Mouse (Mus musculus) liver, embryonic 13.5 days (tissue): ENCODE results near the gene Ccnb1ip1. TPM values are rescaled to one million over a fixed set of nuclear protein-coding genes. Genes with fewer than 3 reads are reported as not detected.
"Not testable (repeated sequence)": the region's sequence is repeated elsewhere in the genome, so short reads cannot be mapped to it uniquely, and the experiment has no call there.

Experiments
- ATAC-seq: fragments of 200-750 bp; cut with Nextera tagmentation; 2 replicates; pipeline ENCODE4 v1.8.0; 2017; ENCODE audit warnings: low read depth, mild to moderate bottlenecking, moderate number of reproducible peaks, moderate library complexity
- DNase-seq: peaks from one replicate; pipeline ENCODE4 v3.0.0; 2022
- H3K27ac ChIP-seq: fragments of 300-500 bp; sonication (generic); 2 replicates; pipeline ENCODE4 v1.5.1; 2015; ENCODE audit warnings: moderate library complexity, mild to moderate bottlenecking, inconsistent platforms
- H3K27me3 ChIP-seq: fragments of 300-500 bp; sonication (generic); 2 replicates; pipeline ENCODE4 v1.6.1; 2015; ENCODE audit warnings: mild to moderate bottlenecking, inconsistent platforms
- H3K36me3 ChIP-seq: fragments of 300-500 bp; sonication (generic); 2 replicates; pipeline ENCODE4 v1.6.1; 2015; ENCODE audit warnings: mild to moderate bottlenecking, inconsistent platforms
- H3K4me1 ChIP-seq: fragments of 300-500 bp; sonication (generic); replicated peaks from 2 replicates; pipeline ENCODE4 v1.6.1; 2015; ENCODE audit warnings: inconsistent platforms
- H3K4me2 ChIP-seq: fragments of 300-500 bp; sonication (generic); 2 replicates; pipeline ENCODE4 v1.6.1; 2015; ENCODE audit warnings: inconsistent platforms, mild to moderate bottlenecking, moderate library complexity
- H3K4me3 ChIP-seq: fragments of 300-500 bp; sonication (generic); replicated peaks from 2 replicates; pipeline ENCODE4 v1.5.1; 2015; ENCODE audit warnings: mild to moderate bottlenecking, inconsistent platforms
- H3K9ac ChIP-seq: fragments of 300-500 bp; sonication (generic); 2 replicates; pipeline ENCODE4 v1.6.1; 2015; ENCODE audit warnings: mild to moderate bottlenecking, inconsistent platforms
- H3K9me3 ChIP-seq: fragments of 300-500 bp; sonication (generic); replicated peaks from 2 replicates; pipeline ENCODE4 v1.6.1; 2016; ENCODE audit warnings: inconsistent platforms
- WGBS: fragments of 180-500 bp; shearing (Covaris S2); methylation state at CpG from one replicate; pipeline ENCODE4 v1.1.7; 2015; ENCODE audit not compliant: insufficient replicate concordance; 5-methylcytosine and 5-hydroxymethylcytosine counted together
- polyA plus RNA-seq: library from polyadenylated mRNA; unstranded; fragments of >200 nt; fragmentation: Nextera tagmentation; extraction: Ambion mirVana; gene quantifications from 2 replicates; pipeline ENCODE4 v1.2.1, GENCODE M21; 2015

Gene Ccnb1ip1
- polyA plus RNA-seq: not detected in 2 replicates

GRCm38 (mm10) chr14:50807487-50808072 is at the start of gene Ccnb1ip1, which contains the start of gene Parp2:
Gene Ccnb1ip1, minus strand, starts transcription at chr14:50807732.
Gene Parp2, plus strand, starts transcription at chr14:50807841.
- H3K27me3 ChIP-seq: no peaks in the 10 kb centered on the region
- DNase-seq (peak; percentile 83), ATAC-seq (peak; percentile 99)
- H3K9me3 ChIP-seq: no peaks in the 10 kb centered on the region
- peaks cover 25% of the 10 kb centered on the region for H3K36me3 ChIP-seq
- peak within 1 kb of the TSS; percentile 71 for H3K4me2 ChIP-seq
- H3K4me3 ChIP-seq: peak within 1 kb of the TSS; percentile 58
- peaks cover 25% of the 10 kb centered on the region for H3K4me1 ChIP-seq
- peak within 1 kb of the TSS; percentile 73 for H3K9ac ChIP-seq
- peak within 1 kb of the TSS; percentile 89 for H3K27ac ChIP-seq
- under 1% methylated on average over 42 of the region's 42 CpGs for WGBS

- no peaks in the 10 kb centered on the region for H3K27me3 ChIP-seq
- ATAC-seq: no peak
These were observed 48.3 kb upstream of the Ccnb1ip1 start for GRCm38 (mm10) chr14:50855788-50856187.

GRCm38 (mm10) chr14:50837236-50837635 is 29.7 kb upstream of the Ccnb1ip1 start:
- H3K36me3 ChIP-seq: no peaks in the 10 kb centered on the region
- no peak overlapping the region for H3K9ac ChIP-seq
- 67% methylated on average over 6 of the region's 6 CpGs for WGBS
- no peaks in the 10 kb centered on the region for H3K27me3 ChIP-seq
- no peak overlapping the region for H3K4me2 ChIP-seq
- H3K27ac ChIP-seq: no peak overlapping the region
- ATAC-seq (no peak), DNase-seq (peak; percentile 9)
- H3K4me3 ChIP-seq: no peak overlapping the region
- H3K4me1 ChIP-seq: no peaks in the 10 kb centered on the region
- no peaks in the 10 kb centered on the region for H3K9me3 ChIP-seq

More at GRCm38 (mm10) chr14:50855788-50856187, 48.3 kb upstream of the Ccnb1ip1 start:
- Histone ChIP-seq H3K4me1 (no peaks in the 10 kb centered on the region), H3K9me3 (no peaks in the 10 kb centered on the region), H3K9ac (no peak overlapping the region), H3K36me3 (peaks cover 14% of the 10 kb centered on the region), H3K4me3 (no peak overlapping the region), H3K27ac (no peak overlapping the region), H3K4me2 (no peak overlapping the region)
- 73% methylated on average over 5 of the region's 5 CpGs for WGBS
- no peak for DNase-seq

- Histone ChIP-seq H3K4me1 (no peaks in the 10 kb centered on the region), H3K9me3 (no peaks in the 10 kb centered on the region), H3K27ac (no peak overlapping the region), H3K27me3 (no peaks in the 10 kb centered on the region), H3K36me3 (no peaks in the 10 kb centered on the region), H3K4me2 (no peak overlapping the region), H3K9ac (no peak overlapping the region), H3K4me3 (no peak overlapping the region)
- ATAC-seq (no peak), DNase-seq (no peak)
- WGBS: 39% methylated on average over 2 of the region's 2 CpGs
These were observed 26.9 kb upstream of the Ccnb1ip1 start for GRCm38 (mm10) chr14:50834435-50834834.

- Histone ChIP-seq H3K36me3 (no peaks in the 10 kb centered on the region), H3K27me3 (no peaks in the 10 kb centered on the region), H3K9ac (no peak overlapping the region), H3K4me3 (no peak overlapping the region), H3K9me3 (no peaks in the 10 kb centered on the region), H3K27ac (no peak overlapping the region), H3K4me2 (no peak overlapping the region), H3K4me1 (no peaks in the 10 kb centered on the region)
- 42% methylated on average over 10 of the region's 10 CpGs for WGBS
- ATAC-seq (peak; percentile 57), DNase-seq (no peak)
These were observed 26.4 kb upstream of the Ccnb1ip1 start for GRCm38 (mm10) chr14:50833964-50834363.

- H3K27me3 ChIP-seq: no peaks in the 10 kb centered on the region
- WGBS: 51% methylated on average over 3 of the region's 3 CpGs
- no peak overlapping the region for H3K27ac ChIP-seq
- no peaks in the 10 kb centered on the region for H3K9me3 ChIP-seq
- no peaks in the 10 kb centered on the region for H3K4me1 ChIP-seq
- no peak for DNase-seq
- H3K4me2 ChIP-seq: no peak overlapping the region
- no peak overlapping the region for H3K9ac ChIP-seq
- no peak for ATAC-seq
- H3K36me3 ChIP-seq: no peaks in the 10 kb centered on the region
- H3K4me3 ChIP-seq: no peak overlapping the region
These were observed 22.3 kb upstream of the Ccnb1ip1 start for GRCm38 (mm10) chr14:50829878-50830277.

GRCm38 (mm10) chr14:50826579-50826978 is 19.0 kb upstream of the Ccnb1ip1 start:
- Histone ChIP-seq H3K27ac (no peak overlapping the region), H3K27me3 (no peaks in the 10 kb centered on the region)
- 78% methylated on average over 4 of the region's 4 CpGs for WGBS

GRCm38 (mm10) chr14:50824219-50824618 is 16.7 kb upstream of the Ccnb1ip1 start:
- H3K36me3 ChIP-seq: peaks cover 41% of the 10 kb centered on the region
- no peak for ATAC-seq

More at GRCm38 (mm10) chr14:50826579-50826978, 19.0 kb upstream of the Ccnb1ip1 start:
- ATAC-seq (no peak), DNase-seq (no peak)
- Histone ChIP-seq H3K4me1 (no peaks in the 10 kb centered on the region), H3K9me3 (no peaks in the 10 kb centered on the region), H3K9ac (no peak overlapping the region), H3K4me3 (no peak overlapping the region), H3K36me3 (peaks cover 18% of the 10 kb centered on the region), H3K4me2 (no peak overlapping the region)

GRCm38 (mm10) chr14:50823240-50823639 is 15.7 kb upstream of the Ccnb1ip1 start:
- WGBS: 68% methylated on average over 2 of the region's 2 CpGs
- no peak overlapping the region for H3K27ac ChIP-seq
- no peaks in the 10 kb centered on the region for H3K27me3 ChIP-seq
- DNase-seq (no peak), ATAC-seq (no peak)
- H3K9ac ChIP-seq: no peak overlapping the region
- H3K4me2 ChIP-seq: no peak overlapping the region
- H3K4me1 ChIP-seq: no peaks in the 10 kb centered on the region
- H3K4me3 ChIP-seq: no peak overlapping the region
- H3K9me3 ChIP-seq: no peaks in the 10 kb centered on the region
- H3K36me3 ChIP-seq: peaks cover 50% of the 10 kb centered on the region

More at GRCm38 (mm10) chr14:50824219-50824618, 16.7 kb upstream of the Ccnb1ip1 start:
- no peak overlapping the region for H3K27ac ChIP-seq
- H3K27me3 ChIP-seq: no peaks in the 10 kb centered on the region
- no peaks in the 10 kb centered on the region for H3K9me3 ChIP-seq
- no peak for DNase-seq
- H3K4me1 ChIP-seq: no peaks in the 10 kb centered on the region
- no peak overlapping the region for H3K9ac ChIP-seq
- no peak overlapping the region for H3K4me3 ChIP-seq
- 50% methylated on average over 9 of the region's 9 CpGs for WGBS
- H3K4me2 ChIP-seq: no peak overlapping the region

GRCm38 (mm10) chr14:50813060-50813459 is 5.5 kb upstream of the Ccnb1ip1 start:
- H3K4me2 ChIP-seq: no peak overlapping the region
- H3K9ac ChIP-seq: no peak overlapping the region
- peaks cover 72% of the 10 kb centered on the region for H3K36me3 ChIP-seq
- H3K4me1 ChIP-seq: peaks cover 4% of the 10 kb centered on the region
- ATAC-seq (no peak), DNase-seq (no peak)
- H3K27ac ChIP-seq: no peak overlapping the region
- H3K4me3 ChIP-seq: no peak overlapping the region
- 89% methylated on average over 2 of the region's 2 CpGs for WGBS
- no peaks in the 10 kb centered on the region for H3K9me3 ChIP-seq
- H3K27me3 ChIP-seq: no peaks in the 10 kb centered on the region

- Histone ChIP-seq H3K4me3 (peak overlapping the region; percentile 58; the same call in 1 of the 2 replicates), H3K4me1 (peaks cover 29% of the 10 kb centered on the region), H3K27ac (peak overlapping the region; percentile 89), H3K4me2 (peak overlapping the region; percentile 71), H3K36me3 (peaks cover 15% of the 10 kb centered on the region), H3K9ac (peak overlapping the region; percentile 73)
- H3K9me3 ChIP-seq, ATAC-seq, DNase-seq, H3K27me3 ChIP-seq: not testable (repeated sequence)
- 71% methylated on average over 5 of the region's 5 CpGs for WGBS
These were observed 1.1 kb downstream of the Ccnb1ip1 start for GRCm38 (mm10) chr14:50806469-50806868.

GRCm38 (mm10) chr14:50804683-50805082 is 2.8 kb downstream of the Ccnb1ip1 start:
- no peak for DNase-seq
- Histone ChIP-seq H3K9ac (no peak overlapping the region), H3K36me3 (no peaks in the 10 kb centered on the region), H3K9me3 (no peaks in the 10 kb centered on the region), H3K4me1 (peaks cover 29% of the 10 kb centered on the region), H3K27ac (no peak overlapping the region), H3K4me3 (no peak overlapping the region), H3K27me3 (no peaks in the 10 kb centered on the region), H3K4me2 (no peak overlapping the region)
- ATAC-seq: no peak
- WGBS: 60% methylated on average over 13 of the region's 13 CpGs
